Mouse (Mus musculus): ENCODE results near the gene Dpep2nb.
A peak's percentile ranks its signal among the peaks of the same experiment; 100 is the strongest.
"Not testable (repeated sequence)": the region's sequence is repeated elsewhere in the genome, so short reads cannot be mapped to it uniquely, and the experiment has no call there.

The Dpep2nb gene

DNA sequence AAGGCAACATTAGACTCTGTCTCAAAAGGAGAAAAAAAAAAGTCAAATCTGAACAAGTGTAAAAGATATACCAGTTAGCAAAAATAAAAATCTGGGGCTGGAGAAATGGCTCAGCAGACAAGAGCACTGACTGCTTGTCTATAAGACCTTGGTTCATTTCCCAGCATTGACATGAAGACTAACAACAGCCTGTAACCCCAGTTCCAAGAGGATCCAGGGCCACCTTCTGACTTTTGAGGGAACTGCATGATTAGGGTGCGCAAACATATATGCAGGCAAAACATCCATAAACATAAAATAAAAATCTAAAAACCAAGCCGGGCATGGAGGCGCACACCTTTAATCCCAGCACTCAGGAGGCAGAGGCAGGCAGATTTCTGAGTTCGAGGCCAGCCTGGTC, 638 bp upstream of the Dpep2nb start:
- no peak for DNase-seq

DNA sequence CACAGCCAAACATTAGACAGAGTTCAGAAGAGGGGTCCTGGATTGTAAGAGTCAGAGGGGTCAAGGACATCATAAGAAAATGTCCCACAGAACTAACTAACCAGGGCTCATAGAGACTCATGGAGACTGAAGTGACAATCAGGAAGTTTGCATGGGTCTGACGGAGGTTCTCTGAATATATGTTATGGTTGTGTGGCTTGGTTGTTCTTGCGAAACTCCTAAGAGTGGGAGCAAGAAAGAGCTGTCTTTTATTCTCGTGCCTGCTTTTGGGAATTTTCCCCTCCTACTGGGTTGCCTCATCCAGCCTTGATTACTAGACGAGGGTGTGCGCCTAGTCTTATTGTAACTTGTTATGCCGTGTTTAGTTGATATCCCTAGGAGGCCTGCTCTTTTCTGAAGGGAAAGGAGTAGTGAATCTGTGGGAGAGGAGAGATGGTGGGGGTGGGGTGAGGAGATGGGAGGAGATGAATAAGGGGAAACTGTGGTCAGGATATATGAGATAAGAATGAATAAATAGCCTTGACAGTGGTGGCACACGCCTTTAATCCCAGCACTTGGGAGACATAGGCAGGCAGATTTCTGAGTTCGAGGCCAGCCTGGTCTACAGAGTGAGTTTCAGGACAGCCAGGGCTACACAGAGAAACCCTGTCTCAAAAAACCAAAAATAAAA, 1.1 kb downstream of the Dpep2nb start:
- DNase-seq = no peak

DNA sequence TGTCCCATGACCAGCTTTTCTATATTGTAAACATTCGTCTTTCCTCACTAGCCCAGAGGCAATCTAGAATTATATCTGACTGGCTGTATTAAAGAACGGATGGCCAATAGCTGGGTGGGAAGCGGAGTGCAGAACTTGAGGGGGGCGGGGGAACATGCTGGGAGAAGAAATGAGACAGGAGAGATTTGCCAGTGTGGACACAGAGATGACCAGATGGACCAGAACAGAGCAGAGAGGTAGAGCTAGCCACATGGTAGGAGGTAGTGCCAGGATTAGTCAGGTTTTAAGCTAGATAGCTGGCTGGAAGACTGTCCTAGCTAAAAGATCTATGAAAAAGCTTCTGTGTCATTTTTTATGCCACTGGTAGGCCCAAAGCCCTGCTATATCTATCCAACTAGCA, 3.9 kb downstream of the Dpep2nb start:
- no peak for DNase-seq

DNA sequence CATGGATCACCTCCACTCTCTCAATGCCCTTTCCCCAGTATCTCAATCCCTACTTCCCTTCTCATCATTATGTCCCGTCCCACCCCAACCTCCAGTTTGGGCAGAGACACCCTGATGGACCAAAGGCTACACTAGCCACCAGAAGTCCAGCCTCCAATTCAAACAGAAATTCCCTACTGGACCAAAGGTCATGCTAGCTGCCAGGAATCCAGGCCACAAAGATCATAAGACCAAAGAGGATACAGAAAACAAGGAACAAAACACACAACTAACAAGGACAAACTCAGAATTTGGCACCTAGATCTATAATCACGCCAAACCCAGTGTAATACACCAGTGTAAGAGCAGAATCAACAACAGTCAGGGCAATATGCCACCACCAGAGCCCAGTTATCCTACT, 6.8 kb downstream of the Dpep2nb start:
- DNase-seq = peak; percentile 51 to 70

DNA sequence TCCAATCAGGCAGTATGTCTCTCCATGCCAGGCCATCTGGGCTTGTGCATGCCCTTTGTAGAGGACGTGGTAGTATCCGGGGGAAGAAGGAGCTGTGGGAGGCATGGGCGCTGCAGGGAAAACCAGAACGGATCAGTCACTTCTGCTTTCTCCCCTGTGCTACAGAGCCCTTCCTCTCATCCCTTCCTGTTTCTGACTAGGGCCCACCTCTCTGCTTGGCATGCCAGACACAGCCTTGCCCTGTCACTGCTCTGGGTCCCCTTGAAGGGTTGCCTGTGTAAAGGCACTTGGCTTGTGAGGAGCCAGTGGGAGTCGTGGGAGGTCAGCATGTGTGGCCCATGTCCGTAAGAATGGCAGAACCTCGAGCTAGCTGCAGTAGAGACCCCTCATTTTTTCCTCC, 9.4 kb downstream of the Dpep2nb start:
- no peak for DNase-seq

DNA sequence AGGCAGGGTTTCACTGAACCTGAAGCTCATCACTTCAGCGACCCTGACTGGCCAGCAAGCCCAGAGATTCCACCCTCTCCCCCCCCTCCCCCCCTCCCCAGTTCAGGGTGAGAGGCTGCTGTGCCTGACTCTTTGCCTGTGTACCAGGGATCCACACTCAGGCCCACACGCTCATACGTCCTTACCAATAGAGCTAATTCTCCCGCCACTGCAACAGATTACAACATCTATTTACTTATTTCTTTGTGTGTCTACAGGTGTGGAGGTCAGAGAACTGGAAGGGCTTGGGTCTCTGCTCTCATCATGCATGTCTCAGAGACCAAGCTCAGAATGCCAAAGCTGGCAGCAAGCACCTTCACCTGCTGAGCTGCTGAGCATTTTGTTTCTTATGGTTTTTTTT, 12.5 kb downstream of the Dpep2nb start:
- no peak for DNase-seq

DNA sequence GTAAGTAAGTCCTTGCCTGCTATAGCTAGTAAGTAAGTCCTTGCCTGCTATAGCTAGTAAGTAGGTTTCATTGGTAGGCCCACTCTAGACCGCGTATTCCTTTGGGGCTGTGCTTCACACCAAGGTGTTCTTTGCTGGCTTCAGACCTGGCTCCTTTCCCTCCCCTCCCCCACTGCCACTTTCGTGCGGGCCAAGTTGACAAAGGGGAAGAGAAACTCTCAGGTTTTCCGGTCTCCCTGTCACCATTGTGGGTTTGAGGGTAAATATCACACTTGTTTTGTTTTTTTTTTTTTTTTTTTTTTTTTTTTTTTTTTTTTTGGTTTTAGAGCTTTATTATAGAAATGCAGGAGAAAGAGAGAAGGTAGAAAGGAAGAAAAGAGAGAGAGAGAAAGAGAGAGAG, 13.3 kb downstream of the Dpep2nb start:
- DNase-seq = no peak

DNA sequence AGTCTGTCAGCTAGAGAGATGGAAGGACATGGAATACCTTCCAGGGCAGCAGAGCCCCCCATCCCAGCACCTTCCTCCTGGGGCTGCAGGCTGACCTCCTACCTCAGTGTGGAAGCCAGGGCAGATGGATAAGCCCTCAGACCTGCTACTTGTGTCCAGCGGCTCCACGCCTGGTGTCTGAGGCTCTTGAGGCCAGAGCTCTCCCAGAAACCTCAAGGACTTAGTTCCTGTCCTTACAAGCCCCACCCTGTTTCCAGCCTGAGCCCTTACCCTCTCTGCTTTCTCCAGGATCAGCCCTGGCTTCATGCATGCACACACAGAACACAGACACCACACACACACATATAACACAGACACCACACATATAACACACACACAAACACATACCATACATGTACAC, 14.2 kb downstream of the Dpep2nb start:
- no peak for DNase-seq

DNA sequence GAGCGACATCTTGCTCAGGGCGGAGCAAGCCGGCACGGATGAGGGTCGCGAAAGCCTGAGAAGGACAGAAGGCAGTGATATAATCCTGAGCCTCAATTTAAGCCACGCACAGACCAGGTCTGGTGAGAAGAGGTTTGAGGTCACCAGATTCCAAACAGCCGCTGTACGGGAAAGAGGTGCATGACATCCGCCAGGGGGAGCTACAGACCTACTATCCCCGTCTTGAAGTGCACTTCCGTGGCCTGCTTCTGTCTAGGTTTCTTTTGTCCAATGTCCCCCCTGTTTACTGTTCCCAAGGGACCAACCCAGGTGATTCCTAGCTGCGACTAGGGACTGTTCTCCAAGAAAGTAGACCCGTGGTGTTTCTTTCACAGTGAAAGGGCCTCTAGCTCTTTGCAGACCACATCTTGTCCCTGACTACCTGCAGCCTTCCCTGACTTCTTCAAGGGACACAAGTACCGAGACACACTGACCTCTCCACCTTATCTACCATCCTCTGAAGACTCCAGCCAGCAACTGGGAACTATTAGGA, 14.9 kb downstream of the Dpep2nb start, which contains the start of gene Dus2:
Dus2 (plus strand) TSS at position 482 of the 532 bp plus-strand sequence.
- DNase-seq = peak; percentile 65 to 75

DNA sequence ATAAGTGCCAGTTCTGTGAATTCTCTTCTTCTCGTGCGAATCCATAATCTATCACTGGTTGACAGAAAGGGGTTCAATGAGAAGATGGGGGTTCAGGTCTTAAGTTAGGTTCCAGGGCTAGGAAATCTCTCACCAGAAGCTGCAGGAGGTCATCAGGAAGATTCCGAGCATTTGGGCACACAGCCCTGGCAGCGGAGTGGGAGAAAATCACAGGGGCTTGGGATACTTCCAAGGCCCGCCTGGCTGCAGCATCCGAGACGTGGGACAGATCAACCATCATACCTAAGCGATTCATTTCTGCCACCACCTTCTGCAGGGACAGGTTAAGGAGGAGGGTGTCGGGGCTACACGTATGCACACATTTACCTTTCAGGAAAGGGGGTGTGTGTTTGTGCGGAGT, 17.2 kb downstream of the Dpep2nb start:
- DNase-seq = no peak

DNA sequence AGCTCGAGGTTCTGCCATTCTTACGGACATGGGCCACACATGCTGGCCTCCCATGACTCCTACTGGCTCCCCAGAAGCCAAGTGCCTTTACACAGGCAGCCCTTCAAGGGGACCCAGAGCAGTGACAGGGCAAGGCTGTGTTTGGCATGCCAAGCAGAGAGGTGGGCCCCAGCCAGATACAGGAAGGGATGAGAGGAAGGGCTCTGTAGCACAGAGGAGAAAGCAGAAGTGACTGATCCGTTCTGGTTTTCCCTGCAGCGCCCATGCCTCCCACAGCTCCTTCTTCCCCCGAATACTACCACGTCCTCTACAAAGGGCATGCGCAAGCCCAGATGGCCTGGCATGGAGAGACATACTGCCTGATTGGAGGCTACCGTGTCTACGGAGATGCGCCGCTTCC, 22.4 kb downstream of the Dpep2nb start:
- not testable (repeated sequence) for DNase-seq

DNA sequence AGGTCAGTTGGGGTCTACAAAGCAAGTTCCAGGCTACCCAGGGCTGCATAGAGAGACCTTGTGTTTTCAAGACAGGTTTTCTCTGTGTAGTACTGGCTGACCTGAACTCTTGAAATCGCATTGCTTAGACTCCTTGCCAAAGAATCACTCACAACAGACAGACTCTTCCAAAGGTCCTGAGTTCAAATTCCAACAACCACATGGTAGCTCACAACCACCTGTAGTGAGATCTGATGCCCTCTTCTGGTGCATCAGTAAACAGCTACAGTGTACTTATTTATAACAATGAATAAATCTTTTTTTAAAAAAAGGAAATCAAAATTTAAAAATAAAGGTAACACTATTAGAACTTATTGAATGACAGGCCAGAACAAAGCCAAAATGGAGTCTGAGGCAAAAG, 24.6 kb downstream of the Dpep2nb start:
- DNase-seq = no peak

DNA sequence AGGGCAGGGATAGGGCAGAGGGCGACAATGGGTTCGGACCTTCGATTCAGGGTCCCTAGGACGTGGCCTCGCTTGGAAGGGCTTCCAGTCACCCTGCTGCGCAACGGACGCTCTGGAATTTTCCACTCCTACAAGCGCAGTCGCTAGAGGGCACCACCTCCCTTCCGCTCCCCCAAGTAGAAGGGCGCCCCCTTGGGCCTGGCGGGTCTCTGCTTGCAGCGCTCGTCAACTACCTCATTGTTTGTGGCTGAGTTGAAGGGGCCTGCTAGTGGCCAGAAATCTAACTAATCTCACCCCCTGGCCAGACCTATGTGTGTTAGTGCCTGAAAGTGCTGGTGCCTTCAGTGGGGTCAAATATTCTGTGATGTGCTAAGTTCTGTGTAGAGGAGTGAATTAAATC, 26.4 kb downstream of the Dpep2nb start, which contains the start of gene Dpep3:
Dpep3 (minus strand) TSS at position 105 of the 400 bp plus-strand sequence.
- no peak for DNase-seq

DNA sequence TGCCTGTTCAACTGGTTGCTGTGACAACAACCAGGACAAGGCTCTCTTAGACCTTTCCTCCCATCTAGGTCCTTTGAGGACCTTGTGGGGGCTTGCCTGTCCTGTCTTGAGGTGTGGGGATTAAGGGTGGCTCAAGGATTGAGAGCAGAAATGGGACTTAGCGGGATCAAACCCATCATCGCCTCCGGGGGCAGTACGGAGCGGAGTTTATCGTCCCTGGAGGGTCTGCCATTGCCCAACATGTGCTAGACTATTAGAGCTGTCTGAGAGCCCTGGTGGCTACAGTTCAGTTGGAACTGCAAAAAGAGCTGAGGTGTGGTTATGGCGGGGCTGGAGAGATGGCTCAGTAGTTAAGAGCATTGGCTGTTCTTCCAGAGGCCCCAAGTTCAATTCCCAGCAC, 30.4 kb downstream of the Dpep2nb start:
- no peak for DNase-seq

DNA sequence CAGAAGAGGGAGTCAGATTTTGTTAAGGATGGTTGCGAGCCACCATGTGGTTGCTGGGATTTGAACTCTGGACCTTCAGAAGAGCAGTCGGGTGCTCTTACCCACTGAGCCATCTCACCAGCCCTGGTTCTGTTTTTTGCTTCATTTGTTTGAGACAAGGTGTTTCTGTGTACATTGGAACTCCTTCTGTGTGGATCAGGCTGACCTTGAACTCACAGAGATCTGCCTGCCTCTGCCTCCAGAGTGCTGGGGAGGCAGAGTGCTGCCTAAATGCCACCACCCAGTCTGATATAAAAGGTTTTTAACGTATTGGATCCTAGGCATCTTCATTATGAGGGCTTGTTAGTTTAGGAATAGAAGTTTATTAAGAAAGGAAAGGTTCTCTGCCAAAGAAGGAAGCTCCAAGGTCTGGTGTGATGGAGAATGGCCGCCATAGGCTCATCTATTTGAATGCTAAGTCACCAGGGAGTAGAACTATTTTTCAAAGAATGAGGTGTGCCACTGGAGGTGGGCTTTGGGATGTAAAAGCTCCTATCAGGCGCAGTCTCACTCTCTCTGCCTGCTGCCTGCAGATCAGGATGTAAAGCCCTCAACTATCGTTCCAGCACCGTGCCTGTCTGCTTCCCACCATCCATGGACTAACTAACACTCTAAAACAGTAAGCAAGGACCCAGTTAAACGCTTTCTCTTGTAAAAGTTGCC, 34.6 kb downstream of the Dpep2nb start:
- no peak for DNase-seq

DNA sequence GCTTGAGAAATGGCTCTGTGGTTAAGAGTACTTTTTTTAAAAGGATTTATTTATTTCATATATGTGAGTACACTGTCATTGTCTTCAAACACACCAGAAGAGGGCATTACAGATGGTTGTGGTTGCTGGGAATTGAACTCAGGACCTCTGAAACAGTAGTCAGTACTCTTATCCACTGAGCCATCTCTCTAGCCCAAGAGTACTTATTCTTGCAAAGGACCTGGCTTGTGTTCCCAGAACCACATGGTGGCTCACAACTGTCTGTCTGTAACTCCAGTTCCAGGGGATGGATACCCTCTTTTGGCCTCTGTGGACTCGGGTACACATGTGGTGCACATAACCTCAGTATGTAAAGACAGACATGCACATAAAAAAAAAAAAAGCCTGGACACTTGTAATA, 36.4 kb downstream of the Dpep2nb start:
- DNase-seq = no peak

DNA sequence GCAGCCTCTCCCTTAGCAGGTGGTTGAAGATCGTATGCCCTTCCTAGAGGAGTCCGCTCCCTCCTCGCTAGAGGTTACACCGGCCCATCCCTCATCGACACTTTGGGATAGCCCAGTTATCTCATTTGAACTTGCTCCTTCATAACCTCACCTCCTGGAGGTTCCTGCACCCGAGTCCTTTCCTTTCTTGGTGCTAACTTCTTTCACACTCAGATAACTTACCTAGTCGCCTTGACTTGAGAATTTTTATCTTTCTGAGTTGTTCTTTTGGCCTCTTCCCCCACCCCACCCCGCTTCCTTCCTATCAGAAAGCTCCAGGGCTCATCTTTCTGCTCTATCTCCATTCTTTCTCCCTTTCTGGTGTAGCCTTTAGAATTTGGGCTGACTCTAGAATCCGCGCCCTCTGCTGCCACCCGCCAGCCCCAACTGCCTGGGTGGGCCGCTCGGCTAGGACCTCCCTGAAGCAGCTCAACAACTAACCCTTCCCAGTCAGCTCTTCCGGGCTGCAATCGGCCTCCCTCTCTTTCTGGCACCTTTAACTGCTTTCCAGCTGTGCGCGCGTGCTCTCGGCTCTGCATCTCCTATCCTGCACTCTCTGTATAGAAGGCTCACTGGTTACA, 39.0 kb downstream of the Dpep2nb start:
- DNase-seq = no peak

DNA sequence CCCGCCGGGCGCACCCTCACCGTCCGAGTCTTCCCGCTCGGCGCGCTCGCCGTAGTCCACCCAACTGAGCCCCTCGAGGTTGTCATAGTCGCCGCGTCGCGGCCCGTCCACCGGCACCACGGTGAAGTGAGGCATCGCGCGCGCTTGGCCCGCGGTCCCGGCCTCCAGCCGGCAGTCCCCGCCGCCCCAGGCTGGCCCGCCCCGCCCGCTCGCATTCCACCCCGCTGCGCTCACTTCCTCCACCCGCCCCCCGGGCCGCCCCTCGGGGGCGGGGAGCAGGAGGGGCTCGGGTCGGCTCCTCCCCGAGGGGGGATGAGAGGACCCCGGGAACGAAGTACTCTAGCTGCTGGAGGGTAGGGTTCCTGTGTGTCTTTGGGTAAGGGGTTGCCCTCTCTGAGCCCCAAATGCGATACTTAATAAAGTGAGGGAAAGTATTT, 39.9 kb downstream of the Dpep2nb start, which contains the start of gene Slc12a4:
Slc12a4 (minus strand) TSS at position 193 of the 437 bp plus-strand sequence.
- peak; percentile 62 to 64 for DNase-seq

DNA sequence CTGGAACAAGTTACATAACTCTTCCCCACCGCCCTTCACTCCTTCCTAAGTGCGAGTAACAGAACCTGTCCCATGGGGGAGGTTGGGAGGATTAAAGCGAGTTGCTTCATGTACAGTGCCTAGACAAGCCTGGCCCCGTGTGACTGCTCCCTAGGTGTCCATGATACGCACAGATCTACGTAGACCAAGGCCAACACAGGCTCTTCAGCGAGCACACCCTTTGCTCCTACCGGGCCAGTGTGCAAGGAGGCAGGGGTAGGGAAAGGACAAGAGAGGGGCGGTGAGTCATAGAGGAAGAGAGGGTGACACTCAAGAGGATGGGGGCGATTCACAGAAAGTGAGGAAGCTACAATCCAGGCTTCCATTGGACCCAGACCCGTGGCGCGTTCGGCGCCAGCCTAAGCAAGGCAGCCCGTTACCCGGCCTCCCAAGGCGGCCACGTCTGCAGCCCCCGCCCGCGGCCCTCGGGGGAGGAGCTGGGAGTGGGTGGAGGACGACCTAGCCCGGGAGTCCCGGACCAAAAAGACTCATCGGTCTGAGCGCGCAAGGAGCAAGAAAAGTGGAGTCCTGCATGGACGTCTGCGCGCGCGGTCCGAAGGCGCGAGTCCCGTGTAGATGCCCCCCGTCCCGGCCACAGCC, 40.4 kb downstream of the Dpep2nb start:
- DNase-seq = no peak

DNA sequence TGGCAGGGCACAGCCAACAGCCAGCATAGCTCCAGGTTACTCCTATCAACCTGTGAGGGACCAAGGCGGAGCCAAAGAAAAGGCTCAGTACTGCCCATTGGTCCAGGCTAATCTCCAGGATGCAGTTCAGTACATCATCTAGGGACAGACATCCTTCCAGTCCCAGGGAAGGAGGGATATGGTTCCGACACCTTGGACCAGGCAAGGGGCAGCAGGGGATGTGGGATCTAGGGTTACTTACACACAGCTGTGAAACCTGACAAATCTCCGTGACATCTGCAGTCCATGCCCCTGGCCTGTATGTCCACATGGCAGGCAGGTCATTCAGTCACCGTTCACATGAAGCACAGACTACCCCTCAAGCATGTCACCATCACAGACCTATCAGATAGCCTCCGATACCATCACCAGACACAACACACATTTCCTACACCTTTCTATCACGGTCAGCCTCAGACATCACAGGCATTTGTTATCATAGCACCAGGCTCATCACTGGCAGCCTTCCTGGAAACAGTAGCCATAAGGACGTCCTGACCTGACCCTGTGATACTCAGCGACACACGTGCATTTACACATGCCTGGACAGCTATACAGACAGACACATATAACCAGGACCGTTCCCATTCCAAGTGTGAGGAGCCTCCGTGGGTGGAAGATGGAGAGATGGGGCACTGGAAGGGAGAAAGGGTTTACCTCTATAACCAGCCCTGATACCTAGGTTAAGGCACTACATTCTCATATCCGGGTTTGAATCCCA, 41.1 kb downstream of the Dpep2nb start:
- DNase-seq = no peak

DNA sequence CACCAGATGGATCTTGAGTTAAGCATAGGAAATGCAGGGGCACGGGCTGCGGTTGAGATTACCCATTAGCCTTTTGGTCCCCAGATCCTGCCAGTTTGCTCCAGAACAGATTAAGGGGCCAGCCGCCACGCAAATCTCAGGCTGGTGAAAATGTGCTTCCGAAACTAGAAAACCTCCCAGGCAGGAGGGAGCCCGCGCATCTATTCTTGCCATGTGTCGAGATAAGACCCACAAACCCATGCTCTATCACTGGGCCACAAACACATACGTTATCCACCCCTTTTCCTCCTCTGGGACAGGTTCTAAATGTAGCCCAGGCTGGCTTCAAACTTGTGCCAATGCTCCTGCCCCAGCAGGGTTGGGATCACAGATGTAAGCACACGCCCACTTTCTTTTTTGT, 44.2 kb downstream of the Dpep2nb start:
- no peak for DNase-seq

DNA sequence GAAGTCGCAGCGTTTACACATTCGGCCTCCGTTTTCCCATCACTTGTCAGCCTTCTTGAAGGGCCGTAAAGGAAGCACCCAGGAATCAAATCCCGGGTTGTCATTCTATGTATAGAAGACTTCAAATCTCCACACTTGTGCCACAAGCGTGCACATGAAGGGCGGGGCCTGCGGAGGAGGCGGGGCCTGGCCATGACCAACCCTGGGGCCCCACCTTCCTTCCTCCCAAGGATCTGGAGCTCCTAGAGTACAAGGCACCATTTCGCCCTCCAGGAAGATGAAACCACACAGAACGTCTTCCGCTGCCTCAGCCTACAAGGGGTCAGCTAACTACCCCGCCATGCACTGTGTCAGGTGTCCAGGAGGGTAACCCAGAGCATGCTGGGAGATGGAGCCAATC, 44.7 kb downstream of the Dpep2nb start:
- DNase-seq = no peak
